Mouse (Mus musculus) heart, postnatal 0 days (tissue): ENCODE measurements around the gene Abracl. TPM values are rescaled to one million over a fixed set of nuclear protein-coding genes. Genes with fewer than 3 reads are reported as not detected.

Experiments used
- ATAC-seq: fragments of 200-750 bp; cut with Nextera tagmentation; 2 replicates; pipeline ENCODE4 v1.8.0; 2017; ENCODE audit warnings: low read depth, moderate number of reproducible peaks, moderate library complexity; ENCODE audit not compliant: insufficient read depth
- DNase-seq: peaks from one replicate; pipeline ENCODE4 v3.0.0-alpha.2; 2016; ENCODE audit warnings: low spot score
- H3K27ac ChIP-seq: fragments of 300-500 bp; sonication (generic); 2 replicates; pipeline ENCODE4 v1.5.1; 2014; ENCODE audit warnings: low read depth, mild to moderate bottlenecking
- H3K27me3 ChIP-seq: fragments of 300-500 bp; sonication (generic); 2 replicates; pipeline ENCODE4 v1.6.1; 2014; ENCODE audit warnings: low read length, mixed read lengths; ENCODE audit not compliant: control insufficient read depth, insufficient read depth
- H3K36me3 ChIP-seq: fragments of 300-500 bp; sonication (generic); replicated peaks from 2 replicates; pipeline ENCODE4 v1.6.1; 2014; ENCODE audit warnings: low read length, mixed read lengths; ENCODE audit not compliant: control insufficient read depth, insufficient read depth
- H3K4me1 ChIP-seq: fragments of 300-500 bp; sonication (generic); 2 replicates; pipeline ENCODE4 v1.6.1; 2014; ENCODE audit warnings: antibody characterized with exemption; ENCODE audit not compliant: control insufficient read depth, insufficient read depth
- H3K4me2 ChIP-seq: fragments of 300-500 bp; sonication (generic); 2 replicates; pipeline ENCODE4 v1.6.1; 2014; ENCODE audit warnings: low read depth, mild to moderate bottlenecking, low read length, moderate library complexity
- H3K4me3 ChIP-seq: fragments of 300-500 bp; sonication (generic); 2 replicates; pipeline ENCODE4 v1.5.1; 2014; ENCODE audit warnings: low read depth, low read length
- H3K9ac ChIP-seq: fragments of 300-500 bp; sonication (generic); replicated peaks from 2 replicates; pipeline ENCODE4 v1.6.1; 2014; ENCODE audit warnings: low read depth, low read length, mixed read lengths
- H3K9me3 ChIP-seq: fragments of 300-500 bp; sonication (generic); replicated peaks from 2 replicates; pipeline ENCODE4 v1.6.1; 2016; ENCODE audit warnings: low read length; ENCODE audit not compliant: control insufficient read depth
- CTCF ChIP-seq: IDR thresholded peaks from 2 replicates; pipeline ENCODE4 v1.5.1; 2016; ENCODE audit warnings: antibody characterized with exemption, control low read depth, low read depth
- EP300 ChIP-seq: IDR thresholded peaks from 2 replicates; pipeline ENCODE4 v1.6.1; 2016; ENCODE audit warnings: antibody characterized with exemption, low read depth
- WGBS: fragments of 180-500 bp; shearing (Covaris S2); extraction: QIAGEN DNeasy Blood & Tissue Kit; methylation state at CpG from one replicate; pipeline ENCODE4 v1.1.7; 2014; 5-methylcytosine and 5-hydroxymethylcytosine counted together
- polyA plus RNA-seq: library from polyadenylated mRNA; unstranded; fragments of >200 nt; fragmentation: Nextera tagmentation; extraction: Ambion mirVana; gene quantifications from 2 replicates; pipeline ENCODE4 v1.2.1, GENCODE M21; 2015
- total RNA-seq: library from RNA; depleted of rRNA; stranded (reverse); fragments of >200 nt; gene quantifications from 2 replicates; pipeline ENCODE4 v1.2.3, GENCODE M21; 2014; ENCODE audit warnings: low replicate concordance; rRNA removed

The Abracl gene
- total and polyA plus RNA-seq, 2 experiments from 2014 or later = 84.3 to 288 TPM

- TF ChIP-seq CTCF (no peak), EP300 (no peak)
- no peak for DNase-seq
- Histone ChIP-seq H3K4me2 (no peak overlapping the region), H3K4me1 (no peaks in the 10 kb centered on the region), H3K27me3 (no peaks in the 10 kb centered on the region), H3K27ac (no peak overlapping the region), H3K9ac (no peak overlapping the region), H3K4me3 (no peak overlapping the region), H3K9me3 (no peaks in the 10 kb centered on the region), H3K36me3 (no peaks in the 10 kb centered on the region)
- 74% methylated on average over 4 of the region's 4 CpGs for WGBS
- no peak for ATAC-seq
Measured at GRCm38 (mm10) chr10:17990576-17990975, 32.5 kb downstream of the Abracl start.

- no peak for DNase-seq
- no peak overlapping the region for H3K27ac ChIP-seq
- H3K4me1 ChIP-seq = no peaks in the 10 kb centered on the region
- H3K36me3 ChIP-seq = no peaks in the 10 kb centered on the region
- no peak overlapping the region for H3K9ac ChIP-seq
- no peak for ATAC-seq
- WGBS = 69% methylated on average over 6 of the region's 6 CpGs
- H3K9me3 ChIP-seq = no peaks in the 10 kb centered on the region
- H3K4me2 ChIP-seq = no peak overlapping the region
- H3K27me3 ChIP-seq = no peaks in the 10 kb centered on the region
- no peak overlapping the region for H3K4me3 ChIP-seq
- no peak for TF ChIP-seq CTCF
- no peak for TF ChIP-seq EP300
Measured at GRCm38 (mm10) chr10:17989136-17989535, 34.0 kb downstream of the Abracl start.

GRCm38 (mm10) chr10:17987823-17988423 lies 35.2 kb downstream of the Abracl start:
- no peaks in the 10 kb centered on the region for H3K27me3 ChIP-seq
- ATAC-seq = no peak
- H3K36me3 ChIP-seq = no peaks in the 10 kb centered on the region
- H3K4me3 ChIP-seq = no peak overlapping the region
- H3K27ac ChIP-seq = no peak overlapping the region
- no peaks in the 10 kb centered on the region for H3K4me1 ChIP-seq
- no peak for DNase-seq
- 81% methylated on average over 8 of the region's 8 CpGs for WGBS
- no peak for TF ChIP-seq EP300
- no peaks in the 10 kb centered on the region for H3K9me3 ChIP-seq
- no peak overlapping the region for H3K9ac ChIP-seq
- H3K4me2 ChIP-seq = no peak overlapping the region

GRCm38 (mm10) chr10:17983313-17983712 lies 39.8 kb downstream of the Abracl start:
- DNase-seq (peak; percentile 63), ATAC-seq (no peak)
- H3K9ac ChIP-seq = no peak overlapping the region
- H3K9me3 ChIP-seq = no peaks in the 10 kb centered on the region
- no peaks in the 10 kb centered on the region for H3K27me3 ChIP-seq
- no peak overlapping the region for H3K4me2 ChIP-seq
- no peaks in the 10 kb centered on the region for H3K4me1 ChIP-seq
- no peaks in the 10 kb centered on the region for H3K36me3 ChIP-seq
- TF ChIP-seq CTCF (no peak), EP300 (no peak)
- H3K27ac ChIP-seq = no peak overlapping the region
- H3K4me3 ChIP-seq = no peak overlapping the region
- WGBS = 29% methylated on average over 2 of the region's 2 CpGs

GRCm38 (mm10) chr10:17966090-17966489 lies 57.0 kb downstream of the Abracl start:
- Histone ChIP-seq H3K9me3 (no peaks in the 10 kb centered on the region), H3K4me2 (no peak overlapping the region), H3K27me3 (no peaks in the 10 kb centered on the region), H3K4me3 (no peak overlapping the region), H3K4me1 (no peaks in the 10 kb centered on the region), H3K36me3 (no peaks in the 10 kb centered on the region), H3K27ac (no peak overlapping the region), H3K9ac (no peak overlapping the region)
- TF ChIP-seq EP300 = no peak
- no peak for TF ChIP-seq CTCF
- WGBS = 59% methylated on average over 4 of the region's 4 CpGs
- ATAC-seq = no peak
- no peak for DNase-seq

Other genes with a start within 250 kb of the Abracl start
- 59.9 and 68.3 TPM in 2 replicates for gene Txlnb, start 227.1 kb downstream of the Abracl start, total RNA-seq
- gene Txlnb, start 227.1 kb downstream of the Abracl start, polyA plus RNA-seq = 56.3 and 61.1 TPM in 2 replicates
- gene Heca, start 75.2 kb downstream of the Abracl start, total RNA-seq = 54.5 and 68.6 TPM in 2 replicates
- 4.4 and 6.0 TPM in 2 replicates for gene Heca, start 75.2 kb downstream of the Abracl start, polyA plus RNA-seq
- gene Reps1, start 32.6 kb upstream of the Abracl start, total RNA-seq = 43.4 and 48.3 TPM in 2 replicates
- gene Reps1, start 32.6 kb upstream of the Abracl start, polyA plus RNA-seq = 6.9 and 9.2 TPM in 2 replicates
- gene Ect2l, start 187.6 kb upstream of the Abracl start, total RNA-seq = not detected in 2 replicates
- gene Ect2l, start 187.6 kb upstream of the Abracl start, polyA plus RNA-seq = 0.47 and 0.60 TPM in 2 replicates
- 0.65 and 8.3 TPM in 2 replicates for gene Ccdc28a, start 211.7 kb upstream of the Abracl start, total RNA-seq
- gene Ccdc28a, start 211.7 kb upstream of the Abracl start, polyA plus RNA-seq = 7.2 and 12.5 TPM in 2 replicates